Mouse (Mus musculus) heart, postnatal 0 days (tissue): ENCODE results near the gene F2rl3.

ENCODE experiments used
- CTCF ChIP-seq: IDR thresholded peaks from 2 replicates; pipeline ENCODE4 v1.5.1; 2016; ENCODE audit warnings: antibody characterized with exemption, control low read depth, low read depth
- EP300 ChIP-seq: IDR thresholded peaks from 2 replicates; pipeline ENCODE4 v1.6.1; 2016; ENCODE audit warnings: antibody characterized with exemption, low read depth

DNA sequence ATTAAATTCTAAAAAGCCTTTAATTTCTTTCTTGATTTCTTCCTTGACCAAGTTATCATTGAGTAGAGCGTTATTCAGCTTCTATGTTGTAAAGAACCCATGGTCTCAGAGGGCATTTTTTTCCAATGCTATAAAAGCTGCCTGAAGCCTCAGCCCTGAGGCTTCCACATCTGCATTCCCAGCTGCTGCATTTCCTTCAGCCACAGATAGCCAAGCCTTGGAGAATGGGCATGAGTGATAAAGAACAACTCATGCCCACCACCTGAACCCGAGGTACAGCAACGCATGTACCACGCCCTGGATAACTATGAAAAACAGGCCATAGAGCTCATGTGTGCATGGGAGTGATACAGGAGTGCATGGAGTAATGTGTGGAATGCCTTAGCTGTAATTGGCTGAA, 19.0 kb downstream of the F2rl3 start:
- TF ChIP-seq CTCF (no peak), EP300 (no peak)
